In the genomic region with DNA sequence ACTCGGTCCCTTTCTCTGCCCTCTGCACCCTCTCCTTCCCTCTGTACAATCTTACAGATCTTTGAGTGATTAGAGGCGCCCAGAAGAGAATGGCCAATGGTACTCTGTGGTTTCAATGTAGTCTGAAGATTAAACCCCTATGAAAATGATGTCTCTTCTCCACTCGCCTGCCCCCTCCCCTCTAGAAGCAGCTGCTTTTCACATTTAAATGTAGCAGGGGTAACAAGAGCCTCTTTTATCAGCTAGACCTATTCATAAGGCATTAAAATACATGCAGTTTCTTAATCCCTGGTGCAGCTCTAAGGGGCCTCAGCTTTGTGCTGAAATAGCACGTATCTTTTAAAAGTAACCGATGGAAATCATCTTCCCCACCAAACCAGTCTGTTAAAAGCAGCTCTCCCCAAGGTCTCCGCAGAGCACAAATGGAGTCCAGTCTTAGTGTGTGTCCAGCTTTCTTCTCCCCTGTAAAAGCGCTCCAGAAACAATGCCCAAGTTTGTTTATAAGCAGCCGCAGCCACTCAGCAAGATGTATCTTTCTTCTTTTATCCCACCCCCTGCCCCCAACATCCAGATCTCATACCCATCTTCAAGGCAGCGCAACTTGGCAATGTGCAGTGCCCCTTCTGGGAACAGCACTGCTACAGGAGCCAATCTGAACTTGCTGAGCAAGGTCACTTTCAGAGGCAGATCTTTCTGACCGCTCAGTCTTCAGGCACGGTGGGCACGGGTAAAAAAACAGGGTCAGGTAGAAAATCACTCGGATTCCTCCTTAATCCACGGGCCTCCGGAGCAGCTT, we compare ENCODE assay signal across 11 mouse cellular contexts.
DNase-seq lines count a peak whose midpoint lies in the region; ATAC-seq and TF ChIP-seq lines count a peak whose summit lies in the region.
"Had no signal": no experiment of that assay in that cellular context is flagged by ENCODE, and none has a peak within 500 bp of the region (broad histone marks: within the 10 kb centered on the region; RNA-seq: fewer than 3 reads in every experiment).

No protein-coding gene starts in this region.

- 34% methylated on average over 15 of the region's 15 CpGs for WGBS in lung, embryonic 14.5 days
- 47% methylated on average over 15 of the region's 15 CpGs for WGBS in lung, adult 2 months
- 33% methylated on average over 15 of the region's 15 CpGs for WGBS in embryonic facial prominence, embryonic 14.5 days
- WGBS in forebrain, embryonic 16.5 days: 10% methylated on average over 15 of the region's 15 CpGs
- 5% methylated on average over 15 of the region's 15 CpGs for WGBS in midbrain, embryonic 14.5 days
- 51% methylated on average over 15 of the region's 15 CpGs for WGBS in heart, embryonic 10.5 days

- ATAC-seq in lung, embryonic 14.5 days (ENCODE audit: insufficient read depth): no peak; the same call in none of the 2 replicates
- no peak for ATAC-seq in embryonic facial prominence, embryonic 14.5 days (ENCODE audit: low read depth)
- peak; percentile 23; the same call in 1 of the 2 replicates for ATAC-seq in forebrain, embryonic 16.5 days
- no peak for ATAC-seq in midbrain, embryonic 14.5 days (ENCODE audit: low FRiP score, low TSS enrichment)
- ATAC-seq: intestine, postnatal 0 days; liver, postnatal 0 days had no signal

- no peaks in the 10 kb centered on the region for H3K9me3 ChIP-seq in lung, embryonic 14.5 days (ENCODE audit: low read depth, low read length)
- no peaks in the 10 kb centered on the region for H3K9me3 ChIP-seq in embryonic facial prominence, embryonic 14.5 days (ENCODE audit: control insufficient read depth, low read length)
- H3K9me3 ChIP-seq in forebrain, embryonic 16.5 days (ENCODE audit: control insufficient read depth, low read length): no peaks in the 10 kb centered on the region
- H3K9me3 ChIP-seq in midbrain, embryonic 14.5 days (ENCODE audit: control insufficient read depth, low read length): no peaks in the 10 kb centered on the region
- no peaks in the 10 kb centered on the region for H3K9me3 ChIP-seq in heart, embryonic 10.5 days

- DNase-seq in lung, embryonic 14.5 days: peak; percentile 19
- no peak for DNase-seq in lung, adult 2 months
- DNase-seq in embryonic facial prominence, embryonic 14.5 days (ENCODE audit: low spot score): peak; percentile 24
- peak; percentile 38 for DNase-seq in midbrain, embryonic 14.5 days
- DNase-seq in cerebellum, adult 11 months: no peak
- DNase-seq in heart, embryonic 10.5 days (ENCODE audit: low spot score): no peak
- DNase-seq: heart, adult 11 months; liver, postnatal 0 days; thymus, postnatal 36 days had no signal

- H3K27ac ChIP-seq in lung, embryonic 14.5 days (ENCODE audit: low read depth): no peak overlapping the region
- no peak overlapping the region for H3K27ac ChIP-seq in embryonic facial prominence, embryonic 14.5 days (replicated peaks; ENCODE audit: low read depth, low read length)
- no peak overlapping the region for H3K27ac ChIP-seq in forebrain, embryonic 16.5 days (ENCODE audit: low read length)
- no peak overlapping the region for H3K27ac ChIP-seq in midbrain, embryonic 14.5 days (replicated peaks; ENCODE audit: low read depth, low read length)
- H3K27ac ChIP-seq in heart, embryonic 10.5 days: no peak overlapping the region

- H3K27me3 ChIP-seq in lung, embryonic 14.5 days (ENCODE audit: insufficient read depth, low read length): no peaks in the 10 kb centered on the region
- no peaks in the 10 kb centered on the region for H3K27me3 ChIP-seq in embryonic facial prominence, embryonic 14.5 days (replicated peaks; ENCODE audit: control insufficient read depth, insufficient read depth, low read length)
- H3K27me3 ChIP-seq in forebrain, embryonic 16.5 days (replicated peaks; ENCODE audit: control insufficient read depth, insufficient read depth, low read length): no peaks in the 10 kb centered on the region
- no peaks in the 10 kb centered on the region for H3K27me3 ChIP-seq in midbrain, embryonic 14.5 days (ENCODE audit: control insufficient read depth, insufficient read depth, low read length)
- peaks cover 3% of the 10 kb centered on the region; the same call in 1 of the 2 replicates for H3K27me3 ChIP-seq in heart, embryonic 10.5 days (ENCODE audit: insufficient read depth, poor library complexity, severe bottlenecking)

- no peak overlapping the region for H3K4me3 ChIP-seq in lung, embryonic 14.5 days (ENCODE audit: low read depth, low read length)
- H3K4me3 ChIP-seq in lung, adult 2 months (replicated peaks; ENCODE audit: extremely low read depth, low read depth, low read length): no peak overlapping the region
- H3K4me3 ChIP-seq in embryonic facial prominence, embryonic 14.5 days (ENCODE audit: low read depth, low read length): no peak overlapping the region
- no peak overlapping the region for H3K4me3 ChIP-seq in forebrain, embryonic 16.5 days (replicated peaks; ENCODE audit: low read length)
- H3K4me3 ChIP-seq in midbrain, embryonic 14.5 days (replicated peaks; ENCODE audit: low read depth, low read length): no peak overlapping the region
- H3K4me3 ChIP-seq in heart, embryonic 10.5 days: no peak overlapping the region

- H3K36me3 ChIP-seq in lung, embryonic 14.5 days (ENCODE audit: insufficient read depth): no peaks in the 10 kb centered on the region
- no peaks in the 10 kb centered on the region for H3K36me3 ChIP-seq in embryonic facial prominence, embryonic 14.5 days (ENCODE audit: control insufficient read depth, insufficient read depth, low read length)
- no peaks in the 10 kb centered on the region for H3K36me3 ChIP-seq in forebrain, embryonic 16.5 days (ENCODE audit: control insufficient read depth, insufficient read depth)
- H3K36me3 ChIP-seq in midbrain, embryonic 14.5 days (ENCODE audit: control insufficient read depth, insufficient read depth, low read length): no peaks in the 10 kb centered on the region
- no peaks in the 10 kb centered on the region for H3K36me3 ChIP-seq in heart, embryonic 10.5 days

- 0 out of 2 replicates have a peak, but pooled peaks have one; percentile 9 for TF ChIP-seq CTCF in lung, embryonic 14.5 days (IDR thresholded peaks at IDR 0.05; ENCODE audit: low read depth)
- TF ChIP-seq CTCF in lung, adult 2 months (IDR thresholded peaks at IDR 0.05; ENCODE audit: insufficient read depth, low read length): no peak

- H3K4me1 ChIP-seq in lung, embryonic 14.5 days (ENCODE audit: insufficient read depth): peaks cover 3% of the 10 kb centered on the region; the same call in 1 of the 2 replicates
- no peaks in the 10 kb centered on the region for H3K4me1 ChIP-seq in lung, adult 2 months (ENCODE audit: control insufficient read depth, insufficient read depth, low read length)
- 0 out of 2 replicates have a peak, but pooled peaks cover 2% of the 10 kb centered on the region for H3K4me1 ChIP-seq in embryonic facial prominence, embryonic 14.5 days (ENCODE audit: control insufficient read depth, insufficient read depth, low read length)
- peaks cover 9% of the 10 kb centered on the region for H3K4me1 ChIP-seq in forebrain, embryonic 16.5 days (replicated peaks; ENCODE audit: control insufficient read depth, insufficient read depth, low read length)
- peaks cover 12% of the 10 kb centered on the region for H3K4me1 ChIP-seq in midbrain, embryonic 14.5 days (ENCODE audit: control insufficient read depth, insufficient read depth, low read length)
- H3K4me1 ChIP-seq in heart, embryonic 10.5 days: 0 out of 2 replicates have a peak, but pooled peaks cover 5% of the 10 kb centered on the region

- no peak overlapping the region for H3K4me2 ChIP-seq in lung, embryonic 14.5 days
- no peak overlapping the region for H3K4me2 ChIP-seq in embryonic facial prominence, embryonic 14.5 days (ENCODE audit: low read depth, low read length)
- no peak overlapping the region for H3K4me2 ChIP-seq in forebrain, embryonic 16.5 days (ENCODE audit: low read length)
- peak overlapping the region; percentile 39 for H3K4me2 ChIP-seq in midbrain, embryonic 14.5 days (ENCODE audit: low read length)

- TF ChIP-seq POLR2A in lung, adult 2 months (IDR thresholded peaks at IDR 0.05; ENCODE audit: borderline replicate concordance, extremely low read depth, low read depth, low read length): no peak

- H3K9ac ChIP-seq in lung, embryonic 14.5 days: no peak overlapping the region; the same call in 1 of the 2 replicates
- H3K9ac ChIP-seq in embryonic facial prominence, embryonic 14.5 days (ENCODE audit: low read depth, low read length): no peak overlapping the region
- no peak overlapping the region for H3K9ac ChIP-seq in forebrain, embryonic 16.5 days (replicated peaks; ENCODE audit: low read depth, low read length)
- H3K9ac ChIP-seq in midbrain, embryonic 14.5 days (replicated peaks; ENCODE audit: low read length): no peak overlapping the region
- H3K9ac ChIP-seq: liver, postnatal 0 days had no signal

Comparison
In these comparisons a context has a peak if more than half of its experiments do, and no peak if none do; other contexts are left out.
1. DNase-seq: peak in lung, embryonic 14.5 days (single experiment), embryonic facial prominence, embryonic 14.5 days (single experiment) and midbrain, embryonic 14.5 days (single experiment); none in lung, adult 2 months (single experiment), cerebellum, adult 11 months (single experiment) and heart, embryonic 10.5 days (single experiment).